Mouse (Mus musculus) neural tube, embryonic 15.5 days (tissue): ENCODE data around the gene Tbcd. TPM values are rescaled to one million over a fixed set of nuclear protein-coding genes. Genes with fewer than 3 reads are reported as not detected.

Experiments
- ATAC-seq: fragments of 200-750 bp; cut with Nextera tagmentation; 2 replicates; pipeline ENCODE4 v1.8.0; 2017; ENCODE audit warnings: mild to moderate bottlenecking, moderate TSS enrichment, moderate library complexity; ENCODE audit not compliant: low FRiP score
- H3K27ac ChIP-seq: fragments of 300-500 bp; sonication (generic); replicated peaks from 2 replicates; pipeline ENCODE4 v1.5.1; 2015; ENCODE audit warnings: mild to moderate bottlenecking, inconsistent platforms
- H3K27me3 ChIP-seq: fragments of 300-500 bp; sonication (generic); replicated peaks from 2 replicates; pipeline ENCODE4 v1.6.1; 2015; ENCODE audit warnings: inconsistent platforms
- H3K36me3 ChIP-seq: fragments of 300-500 bp; sonication (generic); 2 replicates; pipeline ENCODE4 v1.6.1; 2015; ENCODE audit warnings: inconsistent platforms
- H3K4me1 ChIP-seq: fragments of 300-500 bp; sonication (generic); 2 replicates; pipeline ENCODE4 v1.6.1; 2015; ENCODE audit warnings: inconsistent platforms
- H3K4me2 ChIP-seq: fragments of 300-500 bp; sonication (generic); 2 replicates; pipeline ENCODE4 v1.6.1; 2015; ENCODE audit warnings: inconsistent platforms, mild to moderate bottlenecking, moderate library complexity
- H3K4me3 ChIP-seq: fragments of 300-500 bp; sonication (generic); replicated peaks from 2 replicates; pipeline ENCODE4 v1.5.1; 2015; ENCODE audit warnings: mild to moderate bottlenecking, inconsistent platforms
- H3K9ac ChIP-seq: fragments of 300-500 bp; sonication (generic); replicated peaks from 2 replicates; pipeline ENCODE4 v1.6.1; 2015; ENCODE audit warnings: mild to moderate bottlenecking, inconsistent platforms
- H3K9me3 ChIP-seq: fragments of 300-500 bp; sonication (generic); replicated peaks from 2 replicates; pipeline ENCODE4 v1.6.1; 2016; ENCODE audit warnings: inconsistent platforms
- WGBS: fragments of 180-500 bp; shearing (Covaris S2); methylation state at CpG from one replicate; pipeline ENCODE4 v1.1.7; 2015; ENCODE audit warnings: mixed read lengths; 5-methylcytosine and 5-hydroxymethylcytosine counted together
- polyA plus RNA-seq: library from polyadenylated mRNA; unstranded; fragments of >200 nt; fragmentation: Nextera tagmentation; extraction: Ambion mirVana; gene quantifications from 2 replicates; pipeline ENCODE4 v1.2.1, GENCODE M21; 2015

The Tbcd gene
- polyA plus RNA-seq, 1 experiment from 2014 or later = 56.8 TPM

DNA sequence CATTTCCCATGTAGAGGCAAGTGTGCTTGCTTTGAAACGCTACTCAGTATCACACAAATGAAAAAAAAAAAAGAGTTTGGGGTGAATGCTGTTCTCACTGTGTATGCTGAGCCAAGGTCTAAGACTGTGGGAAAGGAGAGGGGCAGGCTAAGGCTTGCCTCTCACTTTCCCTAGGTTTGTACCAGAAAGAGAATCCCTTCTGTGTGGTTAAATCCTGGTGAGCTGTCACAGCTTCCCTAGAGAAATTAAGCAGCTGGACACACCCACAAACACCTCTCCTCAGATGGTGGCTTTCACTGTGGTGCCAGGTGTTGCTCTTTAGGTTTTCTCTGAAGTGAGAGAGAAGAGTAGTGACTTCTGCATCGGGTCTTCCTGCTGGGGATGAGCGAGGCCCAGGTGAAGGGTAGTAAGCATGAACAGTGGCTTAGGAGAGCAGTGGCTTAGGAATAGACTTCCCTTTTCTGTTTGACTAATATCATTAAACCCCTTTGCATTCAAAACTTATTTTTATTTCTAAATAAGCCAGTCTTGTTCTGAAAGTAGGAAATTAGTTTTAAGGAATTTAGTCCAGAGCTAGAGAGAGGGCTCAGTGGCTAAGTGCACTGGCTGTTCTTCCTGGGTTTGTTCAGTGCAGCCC is 93.8 kb downstream of the Tbcd start:
- Histone ChIP-seq H3K4me2 (no peak overlapping the region), H3K4me1 (peaks cover 20% of the 10 kb centered on the region), H3K9ac (no peak overlapping the region), H3K27me3 (no peaks in the 10 kb centered on the region), H3K27ac (no peak overlapping the region), H3K9me3 (no peaks in the 10 kb centered on the region), H3K4me3 (no peak overlapping the region), H3K36me3 (peaks cover 17% of the 10 kb centered on the region)
- no peak for ATAC-seq
- WGBS = 82% methylated on average over 3 of the region's 3 CpGs

DNA sequence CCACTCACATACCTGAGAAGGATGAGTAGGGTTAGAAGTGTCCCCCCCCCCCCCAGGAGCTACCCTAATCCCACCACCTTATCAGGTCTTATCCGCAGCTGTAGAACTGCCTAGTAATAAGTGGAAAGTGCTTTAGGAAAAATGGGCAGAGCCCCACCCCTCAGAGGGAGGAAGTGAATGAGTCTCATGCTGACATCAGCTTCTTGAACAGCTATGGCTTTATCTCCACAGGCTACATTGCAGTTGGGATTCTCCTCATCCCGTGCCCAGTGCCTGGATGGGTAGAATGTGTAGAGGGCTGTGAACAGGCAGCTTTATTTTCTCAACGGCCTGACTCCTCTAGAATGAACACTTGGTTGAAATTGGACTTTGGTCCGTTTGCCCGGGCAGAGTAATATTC is 95.5 kb downstream of the Tbcd start:
- Histone ChIP-seq H3K4me3 (no peak overlapping the region), H3K9me3 (no peaks in the 10 kb centered on the region), H3K27ac (no peak overlapping the region), H3K36me3 (0 out of 2 replicates have a peak, but pooled peaks cover 4% of the 10 kb centered on the region), H3K4me2 (no peak overlapping the region), H3K4me1 (peaks cover 33% of the 10 kb centered on the region), H3K9ac (no peak overlapping the region), H3K27me3 (no peaks in the 10 kb centered on the region)
- no peak for ATAC-seq
- 89% methylated on average over 5 of the region's 5 CpGs for WGBS

DNA sequence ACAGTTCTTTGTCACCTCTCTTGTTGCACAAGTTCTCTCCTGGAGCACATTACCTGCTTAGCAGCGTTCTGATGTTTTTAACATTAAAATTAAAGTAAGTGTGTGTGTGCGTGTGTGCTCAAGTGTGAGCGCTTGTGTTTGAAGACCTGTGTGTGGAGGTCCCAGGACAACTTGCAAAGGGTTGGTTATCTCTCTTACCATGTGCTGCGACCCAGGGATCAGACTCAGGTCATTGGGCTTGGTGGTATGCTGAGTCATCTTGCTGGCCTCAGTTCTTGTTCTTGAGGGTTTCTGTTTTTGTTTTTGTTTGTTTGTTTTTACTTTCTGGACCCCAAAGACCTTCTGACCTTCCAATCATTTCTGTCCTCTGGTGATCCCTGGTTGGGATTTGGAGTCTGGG is 96.2 kb downstream of the Tbcd start:
- Histone ChIP-seq H3K4me2 (no peak overlapping the region), H3K27ac (no peak overlapping the region), H3K4me3 (no peak overlapping the region), H3K36me3 (0 out of 2 replicates have a peak, but pooled peaks cover 2% of the 10 kb centered on the region), H3K9me3 (no peaks in the 10 kb centered on the region), H3K27me3 (no peaks in the 10 kb centered on the region), H3K4me1 (peaks cover 37% of the 10 kb centered on the region), H3K9ac (no peak overlapping the region)
- WGBS = 97% methylated on average over 4 of the region's 4 CpGs
- ATAC-seq = no peak

DNA sequence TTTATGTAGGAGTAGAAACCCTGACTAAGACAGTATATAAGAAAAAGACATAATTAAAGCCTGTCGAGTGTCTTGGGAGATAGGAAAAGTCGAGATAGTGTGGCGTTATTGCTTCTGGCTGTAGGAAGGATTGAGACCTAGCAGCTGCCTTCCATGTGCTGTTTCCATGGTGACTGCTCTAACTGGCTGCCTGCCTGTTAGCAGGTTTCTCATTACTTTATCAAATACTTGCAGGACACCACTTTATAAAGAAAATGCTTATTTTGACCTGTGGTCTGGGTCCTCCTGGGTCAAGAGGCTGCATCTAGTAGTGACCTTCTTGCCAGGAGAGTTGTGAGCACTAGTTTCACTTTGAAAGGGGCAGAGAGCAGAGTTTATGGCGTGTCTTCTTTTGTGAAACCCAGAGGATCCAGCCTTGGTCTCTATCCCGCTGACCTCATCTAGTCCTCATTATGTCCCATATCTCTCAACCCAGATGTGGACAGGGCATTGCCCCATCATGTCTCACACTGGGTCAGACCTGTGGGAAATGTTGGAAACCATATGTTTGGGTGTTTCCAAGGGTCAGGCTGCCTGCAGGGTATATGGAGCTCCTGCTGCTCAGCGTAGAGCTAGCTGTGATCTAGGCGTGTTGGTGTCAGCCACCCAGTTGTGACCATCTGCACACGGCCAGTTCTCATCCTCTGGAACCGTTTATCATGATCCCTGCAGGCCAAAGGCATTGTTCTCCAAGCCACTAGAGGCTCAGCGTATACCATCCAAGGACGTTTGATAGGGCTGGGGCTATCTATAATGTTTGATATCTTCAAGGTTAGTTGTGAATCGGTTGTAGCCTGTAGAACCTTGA is 97.5 kb downstream of the Tbcd start:
- H3K27me3 ChIP-seq = no peaks in the 10 kb centered on the region
- no peak overlapping the region for H3K4me2 ChIP-seq
- no peak overlapping the region for H3K9ac ChIP-seq
- peaks cover 42% of the 10 kb centered on the region for H3K4me1 ChIP-seq
- ATAC-seq = peak; percentile 48; the same call in 1 of the 2 replicates
- no peaks in the 10 kb centered on the region for H3K36me3 ChIP-seq
- WGBS = 43% methylated on average over 12 of the region's 12 CpGs
- peak overlapping the region; percentile 18; the same call in 1 of the 2 replicates for H3K27ac ChIP-seq
- no peaks in the 10 kb centered on the region for H3K9me3 ChIP-seq
- no peak overlapping the region for H3K4me3 ChIP-seq

DNA sequence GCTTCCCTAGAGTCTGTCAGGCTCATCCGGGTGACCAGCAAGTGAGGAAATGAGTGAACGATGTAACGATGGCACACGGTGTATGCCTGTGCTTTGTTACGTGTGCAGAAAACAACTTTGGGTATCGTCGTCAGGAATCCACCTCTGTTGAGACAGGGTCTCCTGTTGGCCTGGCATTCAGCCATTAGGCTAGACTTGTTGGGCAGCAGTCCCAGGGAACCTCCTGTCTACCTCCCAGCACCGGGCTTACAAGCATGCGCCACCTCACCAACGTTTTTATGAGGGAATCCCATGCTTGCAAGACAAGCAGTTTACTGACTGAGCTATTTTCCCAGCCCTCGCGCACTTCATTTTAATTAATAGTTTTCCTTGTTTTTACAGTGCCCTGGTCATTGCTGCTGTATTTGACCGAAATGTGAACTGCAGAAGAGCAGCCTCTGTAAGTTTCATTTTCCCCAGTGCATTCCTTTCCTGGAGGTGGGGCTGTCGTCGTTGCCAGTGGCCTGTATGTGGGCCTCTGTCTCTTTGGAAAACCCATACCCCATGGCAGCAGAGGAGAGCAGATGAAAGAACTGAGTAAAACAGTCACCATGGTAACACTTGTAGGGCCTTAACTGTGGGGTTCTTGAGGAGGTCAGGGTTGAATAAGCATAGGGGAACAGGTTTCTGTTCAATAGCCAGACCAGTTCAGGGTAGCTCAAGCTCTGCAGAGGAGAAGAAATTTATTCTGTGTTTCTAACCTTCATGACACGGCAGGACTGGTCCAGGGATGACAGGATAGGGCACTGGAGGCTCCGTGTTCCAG is 98.3 kb downstream of the Tbcd start:
- Histone ChIP-seq H3K27ac (peak overlapping the region; percentile 42), H3K9me3 (no peaks in the 10 kb centered on the region), H3K9ac (no peak overlapping the region), H3K27me3 (no peaks in the 10 kb centered on the region), H3K4me2 (peak overlapping the region; percentile 19; the same call in 1 of the 2 replicates), H3K4me1 (peaks cover 42% of the 10 kb centered on the region), H3K4me3 (no peak overlapping the region), H3K36me3 (no peaks in the 10 kb centered on the region)
- peak; percentile 28 for ATAC-seq
- 28% methylated on average over 17 of the region's 17 CpGs for WGBS

DNA sequence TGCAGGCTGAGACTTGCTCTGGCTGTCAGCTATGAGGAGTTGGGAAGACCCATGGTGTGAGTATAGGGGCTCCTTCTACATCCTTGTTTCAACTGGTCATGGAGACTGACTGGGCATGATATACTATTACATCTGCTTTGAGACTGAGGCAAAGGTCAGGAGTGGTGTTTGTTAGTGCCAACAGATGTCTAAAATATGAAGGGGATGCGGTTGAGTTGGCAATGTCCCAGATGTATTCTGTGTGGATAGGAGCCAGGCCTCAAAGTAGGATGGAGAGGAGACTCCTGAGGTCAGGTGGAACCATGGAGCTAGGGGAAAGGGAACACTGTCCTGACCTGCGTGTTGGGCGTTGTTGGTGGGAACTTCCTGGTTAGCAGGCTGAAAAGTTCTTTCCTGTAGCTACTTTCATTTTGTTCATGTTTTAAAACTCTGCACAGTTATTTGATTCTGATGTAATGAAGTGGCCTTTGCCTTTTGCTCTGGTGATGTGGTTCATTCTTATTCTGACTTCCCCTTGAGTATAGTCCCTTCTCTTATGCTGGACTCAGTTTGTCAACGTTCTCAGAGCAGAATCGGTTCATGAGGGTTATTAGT is 99.6 kb downstream of the Tbcd start:
- H3K9ac ChIP-seq = no peak overlapping the region
- H3K27me3 ChIP-seq = no peaks in the 10 kb centered on the region
- H3K27ac ChIP-seq = no peak overlapping the region
- no peak for ATAC-seq
- H3K4me3 ChIP-seq = no peak overlapping the region
- H3K4me2 ChIP-seq = no peak overlapping the region
- 85% methylated on average over 5 of the region's 5 CpGs for WGBS
- peaks cover 42% of the 10 kb centered on the region for H3K4me1 ChIP-seq
- no peaks in the 10 kb centered on the region for H3K36me3 ChIP-seq
- H3K9me3 ChIP-seq = no peaks in the 10 kb centered on the region

DNA sequence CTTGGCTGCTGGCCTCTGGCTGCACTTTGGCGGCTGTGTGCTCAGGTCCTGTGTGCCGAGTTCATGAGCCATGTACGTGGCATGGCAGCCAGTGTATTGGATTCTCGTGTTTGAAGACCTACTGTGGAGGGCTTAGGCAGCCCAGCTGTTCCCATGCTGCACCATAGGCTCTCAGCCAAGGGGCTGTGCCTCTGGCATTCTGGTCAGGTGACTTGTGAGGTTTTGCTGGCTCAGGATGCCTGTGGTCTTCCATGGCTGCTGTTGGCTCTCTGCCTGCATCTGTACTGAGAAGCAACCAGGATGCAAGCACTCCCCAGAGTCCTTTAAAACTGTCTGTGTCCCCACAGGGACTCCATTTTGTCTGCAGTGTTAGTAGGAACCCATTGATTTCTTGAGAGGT is 100.4 kb downstream of the Tbcd start:
- 55% methylated on average over 4 of the region's 4 CpGs for WGBS
- ATAC-seq = 0 out of 2 replicates have a peak, but pooled peaks have one; percentile 36
- no peaks in the 10 kb centered on the region for H3K9me3 ChIP-seq

DNA sequence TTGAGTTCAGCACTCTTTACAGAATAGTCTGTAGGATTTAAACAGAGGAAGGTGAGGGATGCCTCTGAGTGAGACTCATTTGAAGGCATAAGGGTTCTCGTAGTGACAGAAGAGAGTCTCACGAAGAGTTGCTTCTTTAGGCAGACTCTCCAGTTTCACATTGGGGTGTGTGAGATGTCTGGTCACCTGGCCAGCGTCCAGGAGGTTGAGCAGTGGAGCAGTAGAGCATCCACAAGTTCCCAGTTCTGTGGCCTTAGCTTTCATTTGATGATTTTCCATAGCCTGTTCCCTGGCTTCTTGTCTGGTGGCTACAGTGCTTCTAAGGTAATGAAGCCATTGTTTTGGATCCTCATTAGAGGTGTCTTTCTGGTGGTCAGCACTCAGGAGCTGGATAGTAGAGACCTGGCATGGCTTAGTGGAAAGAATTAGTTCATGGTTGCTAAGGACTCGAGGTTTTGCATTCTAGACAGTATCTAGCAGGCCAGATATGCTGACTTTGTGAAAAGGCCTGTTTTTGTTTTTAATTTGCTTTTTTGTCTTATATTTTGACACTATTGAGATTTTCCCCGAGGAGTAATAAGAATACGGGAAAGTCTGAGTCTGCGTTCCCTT is 101.2 kb downstream of the Tbcd start:
- no peak for ATAC-seq
- Histone ChIP-seq H3K36me3 (0 out of 2 replicates have a peak, but pooled peaks cover 6% of the 10 kb centered on the region), H3K9me3 (no peaks in the 10 kb centered on the region), H3K4me3 (no peak overlapping the region), H3K4me2 (no peak overlapping the region), H3K27ac (no peak overlapping the region), H3K4me1 (peaks cover 42% of the 10 kb centered on the region), H3K27me3 (no peaks in the 10 kb centered on the region), H3K9ac (no peak overlapping the region)
- WGBS = 87% methylated on average over 7 of the region's 7 CpGs

More for the DNA sequence above, 100.4 kb downstream of the Tbcd start:
- Histone ChIP-seq H3K27ac (peak overlapping the region; percentile 48; the same call in 1 of the 2 replicates), H3K4me2 (no peak overlapping the region), H3K36me3 (no peaks in the 10 kb centered on the region), H3K9ac (no peak overlapping the region), H3K27me3 (no peaks in the 10 kb centered on the region), H3K4me1 (peaks cover 42% of the 10 kb centered on the region), H3K4me3 (no peak overlapping the region)

DNA sequence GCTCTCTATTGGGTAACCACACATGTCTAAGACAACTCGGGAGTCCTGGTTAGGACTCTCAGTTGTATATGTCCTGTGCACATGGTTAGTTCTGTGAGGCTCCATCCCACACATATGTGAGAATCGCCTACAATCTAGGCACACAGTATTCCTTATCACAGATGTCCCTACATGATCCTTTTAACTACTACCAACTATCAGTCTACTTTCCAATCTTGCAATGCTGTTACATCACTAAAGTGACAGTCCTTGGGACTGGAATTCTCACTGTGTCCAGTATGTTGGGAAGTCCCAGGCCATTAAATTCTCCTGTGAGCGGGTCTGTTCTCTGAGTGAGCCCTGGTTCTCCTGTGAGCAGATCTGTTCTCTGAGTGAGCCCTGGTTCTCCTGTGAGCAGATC is 101.7 kb downstream of the Tbcd start:
- 95% methylated on average over 3 of the region's 3 CpGs for WGBS
- H3K27ac ChIP-seq = no peak overlapping the region

DNA sequence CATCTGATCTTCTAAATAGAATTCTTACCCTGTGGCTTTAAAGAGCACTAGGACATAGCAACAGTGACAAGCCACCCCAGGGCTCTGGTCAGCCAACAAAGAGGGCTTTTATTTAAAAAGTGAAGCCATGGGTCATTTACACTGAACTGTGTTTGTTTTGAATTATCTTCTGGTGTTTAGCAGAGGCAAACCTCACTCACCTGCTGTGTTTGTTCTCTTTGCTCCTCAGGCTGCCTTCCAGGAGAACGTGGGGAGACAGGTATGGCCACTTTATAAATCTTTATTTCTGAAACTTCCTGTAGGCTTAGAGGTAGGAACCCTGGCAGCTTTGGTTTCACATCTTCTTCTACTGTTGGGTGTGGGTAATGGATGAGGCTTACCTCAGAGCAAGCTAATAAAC is 105.0 kb downstream of the Tbcd start:
- Histone ChIP-seq H3K9me3 (no peaks in the 10 kb centered on the region), H3K4me2 (no peak overlapping the region), H3K9ac (no peak overlapping the region), H3K4me1 (peaks cover 13% of the 10 kb centered on the region), H3K27ac (no peak overlapping the region), H3K36me3 (0 out of 2 replicates have a peak, but pooled peaks cover 8% of the 10 kb centered on the region), H3K4me3 (no peak overlapping the region), H3K27me3 (no peaks in the 10 kb centered on the region)
- ATAC-seq = no peak
- WGBS = 78% methylated on average over 1 of the region's 1 CpGs

More for the DNA sequence above, 101.7 kb downstream of the Tbcd start:
- H3K27me3 ChIP-seq = no peaks in the 10 kb centered on the region
- no peak overlapping the region for H3K4me3 ChIP-seq
- H3K9me3 ChIP-seq = no peaks in the 10 kb centered on the region
- H3K36me3 ChIP-seq = 0 out of 2 replicates have a peak, but pooled peaks cover 8% of the 10 kb centered on the region
- H3K4me2 ChIP-seq = no peak overlapping the region
- H3K4me1 ChIP-seq = peaks cover 40% of the 10 kb centered on the region
- no peak for ATAC-seq
- H3K9ac ChIP-seq = no peak overlapping the region

DNA sequence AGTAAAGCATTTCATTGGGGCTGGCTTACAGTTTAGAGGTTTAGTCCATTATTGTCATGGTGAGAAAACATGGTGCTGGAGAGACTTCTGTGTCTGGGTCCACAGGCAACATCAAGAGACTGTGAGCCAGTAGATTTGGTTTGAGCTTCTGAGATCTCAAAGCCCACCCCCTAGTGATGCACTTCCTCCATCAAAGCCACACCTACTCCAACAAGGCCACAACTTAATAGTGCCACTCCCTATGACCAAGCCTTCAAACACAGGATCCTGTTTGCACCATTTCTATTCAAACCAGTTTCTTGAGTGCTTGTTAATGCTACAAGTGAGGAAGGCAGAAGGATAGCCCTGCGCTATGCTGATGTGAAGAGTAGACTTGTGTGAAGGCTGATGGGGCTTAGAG is 106.2 kb downstream of the Tbcd start:
- ATAC-seq = no peak
- Histone ChIP-seq H3K4me1 (peaks cover 5% of the 10 kb centered on the region), H3K4me2 (no peak overlapping the region), H3K4me3 (no peak overlapping the region), H3K27ac (no peak overlapping the region), H3K36me3 (0 out of 2 replicates have a peak, but pooled peaks cover 8% of the 10 kb centered on the region), H3K9me3 (no peaks in the 10 kb centered on the region), H3K27me3 (no peaks in the 10 kb centered on the region), H3K9ac (no peak overlapping the region)
- WGBS = 100% methylated on average over 1 of the region's 1 CpGs
